Mouse (Mus musculus) left cerebral cortex, postnatal 25 days (tissue): ENCODE measurements around the gene Pnmal2. TPM values are rescaled to one million over a fixed set of nuclear protein-coding genes. Genes with fewer than 3 reads are reported as not detected.

ENCODE experiments used
- total RNA-seq, 2 experiments: library from RNA; stranded (reverse); gene quantifications; 2 replicates each; pipeline ENCODE4 v1.2.3; 2021

Gene Pnmal2
- total RNA-seq, 2 experiments from 2014 or later: 268 to 274 TPM

Other genes with a start within 250 kb of the Pnmal2 start
- gene Ceacam9, start 222.8 kb upstream of the Pnmal2 start, total RNA-seq: under 1 TPM in 1 of 2 experiments, not detected in 1; 0.25 TPM
- 100 to 1,000 TPM; 278 to 295 TPM for gene Ap2s1, start 206.3 kb upstream of the Pnmal2 start, total RNA-seq
- 1 to 10 TPM; 3.9 to 4.9 TPM for gene Slc1a5, start 163.3 kb upstream of the Pnmal2 start, total RNA-seq
- 100 to 1,000 TPM; 314 to 335 TPM for gene Strn4, start 128.8 kb upstream of the Pnmal2 start, total RNA-seq
- gene Fkrp, start 128.0 kb upstream of the Pnmal2 start, total RNA-seq: 10 to 100 TPM; 47.7 to 50.8 TPM
- 1 to 10 TPM; 3.8 to 7.3 TPM for gene Prkd2, start 101.8 kb upstream of the Pnmal2 start, total RNA-seq
- 100 to 1,000 TPM; 176 to 184 TPM for gene Dact3, start 69.4 kb upstream of the Pnmal2 start, total RNA-seq
- 1 to 10 TPM; 2.5 to 4.0 TPM for gene Gng8, start 52.9 kb upstream of the Pnmal2 start, total RNA-seq
- gene Ptgir, start 38.2 kb upstream of the Pnmal2 start, total RNA-seq: under 1 TPM; 0.14 to 0.16 TPM
- 1,000 to 10,000 TPM; 1,837 to 1,919 TPM for gene Calm3, start 20.6 kb upstream of the Pnmal2 start, total RNA-seq
- 100 to 1,000 TPM; 107 to 115 TPM for gene Pnmal1, start 15.0 kb downstream of the Pnmal2 start, total RNA-seq
- 10 to 100 TPM; 62.3 to 64.9 TPM for gene Gm42372, start 38.4 kb downstream of the Pnmal2 start, total RNA-seq
- 1 to 10 TPM; 2.4 to 2.6 TPM for gene Ccdc8, start 48.0 kb downstream of the Pnmal2 start, total RNA-seq
- gene Ppp5c, start 83.2 kb downstream of the Pnmal2 start, total RNA-seq: 100 to 1,000 TPM; 167 to 169 TPM
- gene Hif3a, start 117.7 kb downstream of the Pnmal2 start, total RNA-seq: 1 to 10 TPM; 5.3 to 8.5 TPM
- gene Psg16, start 129.4 kb downstream of the Pnmal2 start, total RNA-seq: 1 to 10 TPM; 4.1 to 5.5 TPM
- gene Ceacam3, start 205.6 kb downstream of the Pnmal2 start, total RNA-seq: not detected